Mouse (Mus musculus): ENCODE measurements around the gene Calu. TPM values are rescaled to one million over a fixed set of nuclear protein-coding genes. Genes with fewer than 3 reads are reported as not detected.

Gene Calu
- total and polyA plus RNA-seq, 3 experiments, result 79.4 to 419 (median 98.0) TPM

DNA sequence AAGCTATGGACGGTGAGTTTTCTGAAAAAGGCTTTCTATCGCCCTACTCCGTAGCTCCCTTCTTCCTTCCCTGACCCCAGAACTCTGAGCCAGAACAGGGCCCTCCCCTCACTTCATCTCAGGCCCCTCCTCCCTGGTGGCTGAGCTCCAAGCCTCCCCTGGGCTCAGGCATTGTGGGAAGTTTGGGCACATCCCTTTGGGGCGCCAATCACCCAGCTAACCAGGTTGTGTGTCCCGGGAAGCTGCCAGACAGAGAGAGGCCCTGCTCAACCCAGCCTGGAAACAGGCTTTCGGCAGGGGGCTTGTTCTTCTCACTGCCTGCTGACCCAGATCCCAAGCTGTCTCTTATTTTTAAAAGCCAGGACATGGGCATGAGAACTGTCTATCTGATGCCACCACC is 49.7 kb downstream of the Calu start:
- peaks cover 23% of the 10 kb centered on the region in 2 experiments for H3K27me3 ChIP-seq (ENCODE audit: control insufficient read depth in 1 of 2, insufficient read depth in 2 of 2, low read length in 2 of 2)
- no peaks in the 10 kb centered on the region for H3K4me1 ChIP-seq (ENCODE audit: control insufficient read depth in 1 of 2, insufficient read depth in 2 of 2, low read length in 2 of 2)
- H3K9ac ChIP-seq (ENCODE audit: control insufficient read depth, low read depth, low read length, poor library complexity, severe bottlenecking), result no peak overlapping the region
- no peaks in the 10 kb centered on the region for H3K36me3 ChIP-seq (ENCODE audit: control insufficient read depth in 1 of 2, insufficient read depth in 2 of 2, low read length in 2 of 2)
- DNase-seq (ENCODE audit: low read depth, low spot score), result no peak
- no peaks in the 10 kb centered on the region for H3K9me3 ChIP-seq (replicated peaks; ENCODE audit: insufficient read depth, low read length)
- H3K79me2 ChIP-seq (ENCODE audit: control insufficient read depth, insufficient read depth, low read length, poor library complexity), result no peaks in the 10 kb centered on the region
- TF ChIP-seq GABPA (IDR thresholded peaks at IDR 0.05; ENCODE audit: low read depth, low read length), result no peak
- no peak for TF ChIP-seq CTCF (IDR thresholded peaks at IDR 0.05 in 2 of 3, conservative IDR thresholded peaks at IDR 0.05 in 1 of 3; ENCODE audit: control insufficient read depth in 1 of 3, insufficient read depth in 1 of 3, low read depth in 2 of 3, low read length in 3 of 3, poor library complexity in 1 of 3, severe bottlenecking in 1 of 3)
- TF ChIP-seq USF1 (IDR thresholded peaks at IDR 0.05; ENCODE audit: low read depth, low read length), result no peak
- no peak for TF ChIP-seq MAX (IDR thresholded peaks at IDR 0.05; ENCODE audit: low read length)
- no peak for TF ChIP-seq JUND (IDR thresholded peaks at IDR 0.05; ENCODE audit: low read depth, low read length)
- TF ChIP-seq TBP (IDR thresholded peaks at IDR 0.05; ENCODE audit: low read depth, low read length), result no peak
- TF ChIP-seq HCFC1 (IDR thresholded peaks at IDR 0.05; ENCODE audit: low read depth, low read length), result no peak
- TF ChIP-seq UBTF (IDR thresholded peaks at IDR 0.05; ENCODE audit: borderline replicate concordance, insufficient read depth, low read depth, low read length), result no peak
- no peak for TF ChIP-seq BHLHE40 (IDR thresholded peaks at IDR 0.05; ENCODE audit: borderline replicate concordance, low read depth, low read length)
- TF ChIP-seq SIN3A (IDR thresholded peaks at IDR 0.05; ENCODE audit: low read length), result no peak
- no peak for TF ChIP-seq SMC3 (IDR thresholded peaks at IDR 0.05; ENCODE audit: low read depth, low read length)
- TF ChIP-seq ZMIZ1 (IDR thresholded peaks at IDR 0.05; ENCODE audit: low read depth, low read length), result no peak
- no peak for TF ChIP-seq POLR2AphosphoS5 (IDR thresholded peaks at IDR 0.05; ENCODE audit: borderline replicate concordance, low read depth, low read length)
- no peak for TF ChIP-seq POLR2AphosphoS2 (IDR thresholded peaks at IDR 0.05; ENCODE audit: low read length)
- TF ChIP-seq CHD2 (IDR thresholded peaks at IDR 0.05; ENCODE audit: low read length), result no peak
- no peak overlapping the region for H3K27ac ChIP-seq (ENCODE audit: control insufficient read depth, low read depth, low read length)
- H3K4me3 ChIP-seq (ENCODE audit: control insufficient read depth in 1 of 2, insufficient read depth in 1 of 2, low read depth in 2 of 2, low read length in 2 of 2), result no peak overlapping the region

DNA sequence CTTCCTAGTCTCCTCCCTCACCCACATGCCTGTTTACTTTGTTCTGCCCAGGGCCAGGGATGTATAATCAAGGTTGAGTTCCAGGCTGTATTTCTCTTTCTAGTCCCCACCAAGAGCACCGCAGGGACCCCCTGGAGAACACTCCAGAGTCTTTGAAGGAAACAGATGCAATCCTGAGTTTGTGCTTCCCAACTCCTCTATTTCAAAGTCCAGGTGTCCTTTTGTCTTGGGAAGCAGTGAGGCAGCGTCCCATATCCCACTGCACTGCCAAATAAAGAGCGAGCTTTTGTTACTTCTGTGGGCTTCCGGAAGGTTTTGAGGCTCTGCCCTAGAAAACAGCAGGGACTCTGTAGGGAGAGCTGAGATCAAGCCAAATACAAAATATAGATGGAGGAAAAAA is 52.0 kb downstream of the Calu start:
- DNase-seq (ENCODE audit: low read depth, low spot score), result no peak
- Histone ChIP-seq H3K9ac (ENCODE audit: control insufficient read depth, low read depth, low read length, poor library complexity, severe bottlenecking) (no peak overlapping the region), H3K27me3 (ENCODE audit: control insufficient read depth in 1 of 2, insufficient read depth in 2 of 2, low read length in 2 of 2) (peaks cover 18 to 32% of the 10 kb centered on the region in 2 experiments), H3K9me3 (replicated peaks; ENCODE audit: insufficient read depth, low read length) (no peaks in the 10 kb centered on the region), H3K4me1 (ENCODE audit: control insufficient read depth in 1 of 2, insufficient read depth in 2 of 2, low read length in 2 of 2) (no peaks in the 10 kb centered on the region), H3K36me3 (ENCODE audit: control insufficient read depth in 1 of 2, insufficient read depth in 2 of 2, low read length in 2 of 2) (no peaks in the 10 kb centered on the region), H3K79me2 (ENCODE audit: control insufficient read depth, insufficient read depth, low read length, poor library complexity) (no peaks in the 10 kb centered on the region), H3K27ac (ENCODE audit: control insufficient read depth, low read depth, low read length) (no peak overlapping the region), H3K4me3 (ENCODE audit: control insufficient read depth in 1 of 2, insufficient read depth in 1 of 2, low read depth in 2 of 2, low read length in 2 of 2) (no peak overlapping the region)
- no peak for TF ChIP-seq RAD21 (IDR thresholded peaks at IDR 0.05; ENCODE audit: low read depth, low read length)
- no peak for TF ChIP-seq KAT2A (conservative IDR thresholded peaks at IDR 0.05; ENCODE audit: low read depth, low read length)
- TF ChIP-seq HCFC1 (IDR thresholded peaks at IDR 0.05; ENCODE audit: low read depth, low read length), result no peak
- no peak for TF ChIP-seq NRF1 (IDR thresholded peaks at IDR 0.05; ENCODE audit: insufficient read depth, low read depth, low read length, poor library complexity, severe bottlenecking)
- TF ChIP-seq MYB (IDR thresholded peaks at IDR 0.05; ENCODE audit: low read depth, low read length), result no peak
- no peak for TF ChIP-seq POLR2A (IDR thresholded peaks at IDR 0.05; ENCODE audit: control insufficient read depth in 1 of 2, insufficient read depth in 1 of 2, low read depth in 1 of 2, low read length in 2 of 2, poor library complexity in 1 of 2)
- TF ChIP-seq ZMIZ1 (IDR thresholded peaks at IDR 0.05; ENCODE audit: low read depth, low read length), result no peak
- TF ChIP-seq MAFK (IDR thresholded peaks at IDR 0.05; ENCODE audit: borderline replicate concordance, low read depth, low read length), result no peak
- TF ChIP-seq JUND (IDR thresholded peaks at IDR 0.05; ENCODE audit: low read depth, low read length), result no peak

Measured in MEL (cell line).